Mouse (Mus musculus) 416B (cell line): ENCODE results near the gene Chn1.

Experiments used
- DNase-seq: peaks from one replicate; pipeline ENCODE4 v3.0.0; 2011; ENCODE audit warnings: low read depth

The Chn1 gene

DNA sequence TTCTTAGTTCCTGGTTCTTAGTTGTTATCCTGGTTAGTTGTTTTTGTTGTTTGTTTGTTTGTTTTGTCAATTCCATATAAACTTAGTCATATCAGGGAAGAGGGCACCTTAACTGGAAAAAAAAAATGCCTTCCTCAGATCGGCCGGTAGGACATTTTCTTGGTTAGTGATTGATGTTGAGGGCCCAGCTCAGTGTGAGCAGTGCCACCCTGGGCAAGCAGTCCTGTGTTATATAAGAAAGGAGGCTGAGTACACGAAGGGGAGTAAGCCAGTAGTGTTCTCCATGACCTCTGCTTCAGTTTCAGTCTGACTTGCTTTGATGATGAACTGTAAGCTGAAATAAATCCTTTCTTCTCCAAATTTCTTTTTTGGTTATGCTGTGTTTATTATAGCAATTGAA is 138.8 kb downstream of the Chn1 start:
- DNase-seq, result no peak

DNA sequence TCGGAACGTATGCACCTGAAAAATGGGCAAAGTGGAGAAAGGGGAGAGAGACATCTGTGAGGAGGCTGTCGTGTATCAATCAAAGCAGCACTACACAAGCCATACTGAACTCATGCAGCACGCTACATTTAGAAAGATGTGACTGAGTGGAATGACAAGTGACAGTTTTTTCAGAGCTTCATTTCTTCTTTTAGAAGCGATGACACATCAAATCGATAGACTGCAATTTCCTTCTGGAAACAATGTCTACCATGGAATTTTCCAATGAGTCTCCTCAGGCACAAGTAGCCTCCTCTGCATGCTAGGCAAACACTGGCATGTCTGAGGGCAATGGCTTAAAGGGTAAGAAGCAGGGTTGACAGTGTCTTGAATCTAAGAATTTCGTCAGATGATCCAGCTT is 143.3 kb downstream of the Chn1 start:
- DNase-seq, result no peak

DNA sequence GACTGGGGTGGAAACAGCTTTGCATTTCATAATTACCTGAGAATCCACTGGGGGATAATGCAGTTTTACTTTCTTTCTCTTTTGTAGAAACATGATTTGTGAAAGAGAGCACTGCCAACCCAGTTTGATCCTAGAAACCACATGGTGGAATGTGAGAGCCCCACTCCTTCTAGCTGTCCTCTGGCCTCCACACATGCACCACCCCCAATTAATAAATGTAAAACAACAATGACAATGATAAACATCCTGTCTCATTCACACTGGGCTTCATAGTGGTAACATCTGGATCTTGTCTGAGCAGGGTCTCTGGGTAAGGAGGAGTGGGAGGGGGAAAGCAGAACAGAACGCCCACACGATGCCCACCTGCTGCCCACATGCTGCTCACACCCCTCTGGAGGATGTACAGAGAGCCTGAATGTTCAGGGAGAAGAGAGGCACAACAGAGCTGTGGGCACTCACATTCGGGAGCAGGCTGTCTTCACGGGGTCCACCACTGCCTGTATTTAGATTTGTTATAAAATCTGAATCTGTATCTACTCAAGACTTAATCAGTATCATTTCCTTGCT is 156.6 kb downstream of the Chn1 start:
- DNase-seq, result no peak

DNA sequence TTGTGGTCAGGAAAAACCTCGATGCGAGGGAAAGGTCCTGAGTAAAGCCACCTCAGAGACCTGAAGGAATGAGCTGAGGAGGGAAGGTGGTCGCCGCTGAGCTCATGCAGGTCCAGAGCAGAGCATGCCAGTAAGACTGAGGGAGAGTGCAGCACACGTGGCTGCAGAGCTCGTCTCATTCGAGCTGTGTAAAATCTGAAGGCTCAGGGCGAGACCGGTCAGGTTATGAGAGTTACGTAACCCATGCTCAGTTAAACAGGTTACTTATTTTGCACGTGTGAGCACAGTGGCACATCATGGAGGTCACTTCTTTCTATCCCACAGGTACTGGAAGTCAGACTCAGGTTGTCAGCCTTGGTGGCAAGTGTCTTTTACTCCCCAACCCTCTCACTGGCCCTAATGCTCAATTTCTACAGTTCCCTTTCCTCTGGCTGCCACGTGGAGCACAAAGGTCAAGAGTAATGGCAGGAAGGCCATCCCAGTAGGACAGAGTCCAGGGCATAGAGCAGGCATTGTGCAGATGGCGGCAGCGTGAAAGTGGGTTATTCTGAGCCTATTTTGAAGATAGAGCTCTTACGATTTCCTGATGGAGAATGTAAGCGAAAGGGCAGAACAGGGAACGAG is 158.6 kb downstream of the Chn1 start:
- no peak for DNase-seq

DNA sequence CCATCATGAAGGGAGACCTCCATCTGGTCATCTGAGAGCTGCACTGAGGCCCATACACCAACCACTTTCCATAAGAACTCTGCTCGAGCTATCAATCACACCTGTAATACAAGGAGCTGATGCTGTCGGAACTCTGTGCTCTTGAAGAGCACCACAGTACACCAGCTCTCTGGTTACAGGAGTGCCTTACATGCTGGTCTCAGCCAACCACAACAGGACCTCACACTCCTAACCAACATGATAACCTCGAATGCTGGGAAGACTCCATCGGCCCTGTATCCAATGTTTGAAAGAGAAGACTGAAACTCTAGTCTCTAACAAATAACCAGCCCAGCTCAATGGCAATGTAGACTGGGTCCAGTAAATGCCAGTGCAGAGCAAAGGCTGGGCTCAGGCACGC is 159.7 kb downstream of the Chn1 start:
- no peak for DNase-seq

DNA sequence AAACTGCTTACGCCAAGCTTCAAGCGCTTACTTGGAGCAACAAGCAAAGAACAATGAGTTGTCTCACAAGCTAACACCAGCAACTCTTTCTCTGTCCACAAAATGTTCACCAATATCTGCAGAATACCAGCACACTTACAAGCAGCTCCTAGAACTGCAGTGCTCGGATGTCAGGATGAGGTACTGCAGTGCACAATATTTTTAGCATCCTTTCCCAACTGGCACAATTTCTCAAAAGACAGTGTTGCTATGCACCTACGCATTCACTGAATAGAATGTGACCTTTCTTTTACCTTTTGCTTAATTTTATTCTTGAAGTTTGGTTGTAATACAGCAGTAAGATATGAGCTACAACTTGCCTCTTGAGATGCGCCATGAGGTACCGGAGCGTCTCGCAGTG is 160.8 kb downstream of the Chn1 start:
- DNase-seq, result no peak

DNA sequence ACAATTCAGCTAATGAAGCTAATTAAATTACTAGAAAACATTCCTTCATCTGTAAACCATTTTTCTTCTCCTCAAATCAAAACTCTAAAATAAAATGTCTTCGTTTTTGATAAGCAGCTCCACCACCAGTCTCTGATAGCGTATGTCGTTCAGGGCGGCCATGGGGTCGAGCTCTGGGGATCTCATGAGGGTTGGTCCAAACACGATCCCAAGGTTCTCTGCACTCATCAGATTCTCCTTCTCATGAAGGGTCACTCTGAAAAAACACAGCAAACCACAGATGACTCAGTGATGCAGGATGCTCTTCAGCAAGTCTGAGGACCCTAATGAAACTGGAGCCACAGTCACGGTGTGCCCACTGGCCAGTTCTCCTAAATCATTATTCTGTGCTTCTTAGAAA is 162.2 kb downstream of the Chn1 start:
- no peak for DNase-seq

DNA sequence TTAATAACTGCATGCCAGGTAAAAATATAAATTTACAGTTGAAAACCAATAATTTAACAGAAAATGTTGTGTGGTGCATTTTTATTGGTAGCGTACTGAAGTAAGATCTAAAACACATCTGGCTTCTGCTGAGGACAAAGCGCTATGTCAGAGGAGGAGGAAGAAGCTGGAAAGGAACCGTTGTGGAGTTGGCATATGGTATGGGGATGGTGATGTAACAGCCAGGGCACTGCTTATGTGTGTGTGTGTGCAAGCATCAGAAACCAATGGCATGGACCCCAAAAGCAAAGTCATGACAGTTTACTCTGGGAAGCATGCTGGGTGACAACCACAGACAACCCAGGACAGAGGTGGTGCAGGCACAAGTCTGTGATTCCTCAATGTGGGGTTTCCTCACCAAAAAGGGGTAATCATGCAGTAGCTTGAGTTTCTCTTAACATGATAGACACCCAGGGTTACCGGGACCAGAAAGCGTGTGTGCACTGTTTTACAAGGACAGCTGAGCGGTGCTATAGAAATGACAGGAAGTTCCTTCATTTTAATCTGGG is 162.7 kb downstream of the Chn1 start:
- DNase-seq, result no peak

DNA sequence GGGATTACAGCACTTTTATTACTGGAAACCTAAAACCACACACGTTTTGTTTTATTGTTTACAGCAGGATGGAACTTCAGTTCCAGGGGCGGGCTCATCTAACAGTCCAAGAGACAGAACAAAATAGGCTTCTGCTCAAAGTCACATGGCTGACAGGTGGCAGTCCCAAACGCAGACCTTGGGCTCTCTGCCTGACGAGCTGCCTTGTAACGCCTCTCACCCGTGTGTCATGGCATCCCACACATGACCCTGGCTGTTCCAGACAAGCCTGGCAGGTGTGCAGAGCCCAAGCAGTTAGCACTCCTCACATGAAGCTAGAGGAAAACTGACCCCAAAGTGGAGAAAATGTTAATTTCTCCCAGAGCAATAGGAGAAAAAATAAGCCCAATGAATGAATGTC is 163.3 kb downstream of the Chn1 start:
- DNase-seq, result no peak

DNA sequence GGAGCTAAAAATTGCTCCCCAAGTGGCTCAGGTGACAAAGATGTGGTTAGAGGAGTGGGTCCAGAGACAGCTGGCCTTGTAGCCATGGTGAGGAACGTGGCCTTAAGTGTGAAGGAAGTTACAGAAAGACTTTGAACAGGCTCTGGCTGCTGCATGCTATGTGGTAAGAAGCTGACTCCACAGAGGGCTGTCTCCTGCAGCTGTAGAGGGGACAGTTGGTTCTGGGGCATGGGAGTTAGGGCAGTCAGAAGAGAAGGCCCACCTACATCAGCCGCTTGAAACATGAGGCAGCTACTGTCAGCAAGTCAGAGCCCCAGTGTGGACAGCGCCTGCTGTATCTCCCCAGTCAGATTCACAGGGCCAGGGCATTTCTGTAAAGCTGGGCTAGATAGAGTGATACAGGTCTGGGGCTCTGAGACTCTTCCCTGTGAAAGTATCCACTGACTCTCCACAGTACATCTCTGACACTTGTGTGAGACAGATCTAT is 165.4 kb downstream of the Chn1 start:
- no peak for DNase-seq

DNA sequence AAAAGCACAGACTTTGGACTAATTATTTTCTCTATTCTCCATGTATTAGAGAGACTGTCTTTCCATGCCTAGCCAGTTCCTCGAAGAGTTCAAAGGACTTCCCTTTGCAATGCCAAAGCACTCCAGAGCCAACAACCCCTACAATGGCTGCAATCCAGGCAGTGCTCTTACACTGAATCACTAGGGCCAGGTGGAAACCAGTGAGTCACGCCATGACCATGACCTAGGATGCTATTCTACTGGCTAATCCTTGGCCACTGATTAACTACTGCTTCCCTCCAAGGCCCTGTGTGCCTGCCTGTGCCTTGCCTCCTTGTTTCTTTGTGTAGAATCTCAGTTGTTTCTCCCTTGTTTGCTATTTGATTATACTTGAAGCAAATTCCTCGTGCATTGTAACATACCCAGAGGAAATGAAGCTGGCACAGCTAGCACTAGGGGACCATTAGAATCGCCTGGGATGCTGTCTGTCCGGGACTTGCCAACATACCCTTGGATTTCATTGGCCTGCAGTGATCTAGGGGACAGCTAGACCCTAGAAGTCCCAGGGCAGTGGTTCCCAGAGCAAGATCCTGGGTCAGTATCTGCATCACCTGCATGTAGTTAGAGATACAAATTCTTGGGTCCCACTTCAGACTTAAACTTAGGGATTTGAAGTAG is 166.0 kb downstream of the Chn1 start:
- peak; percentile 41 for DNase-seq

DNA sequence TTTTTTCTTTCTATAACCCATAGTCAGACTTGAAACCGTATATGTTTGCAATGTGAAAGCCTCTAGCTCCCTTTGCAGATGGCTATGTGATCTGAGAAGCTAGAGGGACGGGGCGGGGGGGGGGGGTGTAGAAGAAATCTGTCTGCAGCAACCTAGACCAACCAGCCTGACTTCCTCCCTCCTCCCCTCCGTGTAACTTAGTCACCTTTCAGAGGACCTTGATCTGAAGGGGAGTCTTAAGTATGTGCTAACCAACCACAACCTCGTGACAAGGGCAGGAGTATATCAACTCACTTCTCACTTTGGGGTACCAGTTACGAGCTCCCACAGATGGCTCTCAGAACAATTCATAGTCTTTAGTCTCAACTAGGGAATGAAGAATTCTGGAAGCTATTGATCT is 166.8 kb downstream of the Chn1 start:
- DNase-seq, result peak; percentile 57

DNA sequence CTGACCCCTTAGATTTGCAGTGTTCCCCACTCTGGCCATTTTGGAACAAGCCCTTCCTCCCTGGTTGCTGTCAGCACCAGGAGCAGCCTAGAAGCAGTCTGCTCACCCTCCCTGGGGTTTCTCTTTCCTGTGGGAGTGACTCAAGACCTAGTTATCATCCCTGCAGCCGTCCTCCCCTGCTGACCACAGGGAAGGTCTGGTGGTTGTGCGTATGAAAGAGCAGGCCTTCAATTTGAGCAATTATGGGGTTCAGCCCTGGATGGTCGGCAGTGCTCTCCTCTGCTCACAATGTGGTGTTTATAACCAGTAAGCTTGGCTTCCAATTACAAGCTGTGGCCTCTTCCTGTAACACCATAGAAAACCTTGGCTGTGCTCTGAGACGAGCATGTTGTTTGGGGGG is 167.5 kb downstream of the Chn1 start:
- DNase-seq, result peak; percentile 93

DNA sequence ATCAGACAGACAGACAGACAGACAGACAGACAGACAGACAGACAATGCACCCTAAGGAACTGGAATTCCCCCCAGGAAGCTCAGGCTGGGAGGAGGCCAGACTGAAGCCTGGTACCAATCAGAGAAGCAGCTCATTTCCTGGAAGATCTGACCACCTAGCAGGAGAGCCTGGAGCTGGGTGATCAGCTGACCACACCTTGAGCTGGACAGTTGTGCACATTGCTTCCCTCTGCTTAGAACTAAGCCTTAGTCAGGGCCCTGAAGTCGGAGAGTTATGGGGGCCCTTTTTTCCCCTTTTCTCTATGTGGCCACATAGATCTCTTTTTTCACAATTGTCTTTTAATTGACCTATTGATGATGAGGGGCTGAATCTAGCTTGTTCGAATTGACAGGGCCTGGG is 168.0 kb downstream of the Chn1 start:
- DNase-seq, result peak; percentile 55

DNA sequence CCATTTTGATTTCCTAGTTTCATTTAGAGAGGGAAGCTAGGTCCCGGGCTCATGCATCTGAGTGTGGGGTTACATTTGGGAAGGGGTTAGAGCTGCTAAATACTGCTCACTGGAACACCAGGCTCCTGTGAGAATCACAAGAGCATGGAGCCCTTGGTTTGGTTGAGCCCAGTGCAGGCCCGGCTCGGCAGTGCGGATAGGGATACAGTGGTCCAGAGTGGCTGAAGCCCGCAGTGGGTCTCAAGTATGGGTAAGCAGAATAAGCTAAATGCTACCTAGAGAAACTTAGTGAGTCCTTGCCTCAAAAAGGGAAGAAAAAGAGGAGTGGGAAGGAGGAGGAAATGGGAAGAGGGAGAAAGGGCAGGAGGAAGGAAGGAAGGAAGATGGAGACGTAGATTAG is 168.5 kb downstream of the Chn1 start:
- DNase-seq, result no peak

DNA sequence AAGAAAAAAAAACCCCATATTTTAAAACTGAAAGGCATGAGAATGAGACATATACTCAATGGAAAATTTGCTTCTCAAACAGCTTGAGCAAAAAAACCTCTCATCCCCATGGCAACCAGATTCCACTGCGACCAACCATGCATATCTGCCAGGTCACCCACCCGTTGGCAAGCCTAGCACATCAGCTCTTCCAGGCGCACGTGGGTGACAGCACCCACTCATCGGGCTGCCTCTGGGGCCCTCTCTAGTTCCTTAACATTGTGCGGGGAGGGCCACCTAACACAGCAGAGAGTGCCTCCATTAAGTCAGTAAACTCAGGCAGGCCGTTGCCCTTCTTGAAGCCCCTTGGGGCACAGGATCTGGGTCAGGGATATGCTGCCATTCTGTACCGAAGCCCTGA is 170.1 kb downstream of the Chn1 start:
- DNase-seq, result no peak

DNA sequence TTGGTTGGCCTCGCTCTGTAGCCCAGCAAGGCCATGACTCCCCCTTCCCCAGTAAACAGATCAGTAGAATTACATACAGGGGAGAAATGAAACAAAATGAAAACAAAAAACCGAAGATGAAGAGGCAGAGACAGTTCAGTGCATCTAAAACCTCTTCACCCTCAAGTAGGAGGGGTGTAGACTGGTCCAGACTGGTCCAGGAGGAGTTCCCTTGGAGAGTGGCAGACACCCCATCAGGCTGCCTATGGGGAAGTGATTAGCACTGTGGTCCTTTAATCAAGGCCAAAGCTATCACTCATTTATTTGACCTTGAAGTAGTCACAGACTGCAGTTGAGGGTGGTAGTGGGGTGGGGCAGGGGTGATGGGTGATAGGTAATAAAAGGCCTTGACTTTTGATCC is 170.6 kb downstream of the Chn1 start:
- DNase-seq, result no peak

DNA sequence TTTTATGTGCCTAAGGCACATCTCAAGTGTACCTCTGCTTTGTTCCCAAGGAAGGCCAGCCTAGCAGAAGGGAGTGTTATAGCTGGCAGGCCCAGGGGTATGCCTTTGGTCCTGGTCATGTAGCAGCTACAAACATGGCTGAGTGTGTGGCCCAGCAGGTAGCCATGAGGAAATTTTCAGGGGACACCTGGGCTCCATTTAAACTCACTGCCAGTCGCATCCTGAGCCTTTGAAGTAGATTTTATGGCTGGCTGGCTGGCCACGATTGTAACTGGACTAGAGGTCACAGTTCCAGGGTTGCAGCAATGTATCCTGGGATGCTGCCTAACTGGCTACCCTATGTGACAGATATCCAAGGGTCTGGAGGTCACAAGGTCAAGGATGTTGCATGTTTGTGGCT is 174.5 kb downstream of the Chn1 start:
- DNase-seq, result no peak

DNA sequence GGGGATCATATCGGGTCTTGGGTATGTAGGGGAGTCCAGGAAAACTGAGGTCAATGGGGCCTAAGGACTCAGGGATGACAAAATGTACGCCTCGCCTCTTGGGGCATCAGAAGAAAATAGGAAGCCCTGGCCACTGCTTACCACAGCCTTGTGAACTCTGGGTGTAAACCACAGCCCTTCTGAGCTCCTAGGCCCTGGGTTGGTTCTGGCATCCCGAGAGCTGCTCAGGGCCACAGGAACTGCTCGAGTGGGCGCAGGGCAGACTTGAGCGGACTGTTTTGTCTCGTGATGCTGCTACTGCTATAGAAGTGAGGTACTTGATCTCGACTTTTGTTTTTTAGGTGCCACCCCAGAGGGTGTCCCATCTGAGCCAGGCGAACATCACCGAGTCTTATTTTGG is 177.4 kb downstream of the Chn1 start:
- DNase-seq, result no peak

DNA sequence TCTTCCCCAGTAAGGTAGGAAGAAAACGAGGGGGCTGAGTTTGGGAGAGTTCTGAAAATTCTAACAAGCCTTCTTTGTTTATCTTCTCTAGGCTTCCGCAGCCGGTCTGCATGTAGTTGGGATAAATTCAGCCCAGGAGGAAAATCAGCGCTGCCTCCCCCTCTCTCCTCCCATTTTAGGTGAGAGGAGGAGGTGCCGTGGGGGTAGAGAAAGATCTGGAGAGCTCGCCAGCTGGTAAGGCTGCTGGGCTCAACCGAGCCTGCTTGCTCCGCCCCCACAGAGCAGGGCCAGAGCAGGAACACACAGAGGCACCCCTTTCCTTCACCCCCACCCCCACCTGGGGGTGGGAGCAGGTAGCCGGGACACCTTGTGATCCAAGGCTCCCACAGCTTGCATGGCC is 178.4 kb downstream of the Chn1 start:
- no peak for DNase-seq

DNA sequence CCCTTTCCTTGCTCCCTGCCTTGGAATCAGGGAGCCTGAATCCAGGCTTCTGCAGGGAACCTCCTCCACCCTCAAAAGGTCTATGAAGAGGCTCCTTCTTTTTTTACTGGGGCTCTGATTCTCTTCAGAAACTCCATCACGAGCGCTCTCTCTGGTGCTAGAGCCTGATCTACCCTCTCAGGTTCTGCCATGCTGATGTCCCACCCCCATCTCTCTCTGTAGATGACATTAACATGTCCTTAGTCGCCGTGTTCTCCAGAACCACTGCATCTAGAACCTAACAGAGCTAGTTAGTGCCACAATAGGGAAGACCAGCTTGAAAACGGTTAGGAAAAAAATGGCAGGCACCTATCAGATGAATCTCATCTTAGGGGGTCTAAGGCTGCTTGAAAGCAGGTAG is 178.8 kb downstream of the Chn1 start:
- no peak for DNase-seq

DNA sequence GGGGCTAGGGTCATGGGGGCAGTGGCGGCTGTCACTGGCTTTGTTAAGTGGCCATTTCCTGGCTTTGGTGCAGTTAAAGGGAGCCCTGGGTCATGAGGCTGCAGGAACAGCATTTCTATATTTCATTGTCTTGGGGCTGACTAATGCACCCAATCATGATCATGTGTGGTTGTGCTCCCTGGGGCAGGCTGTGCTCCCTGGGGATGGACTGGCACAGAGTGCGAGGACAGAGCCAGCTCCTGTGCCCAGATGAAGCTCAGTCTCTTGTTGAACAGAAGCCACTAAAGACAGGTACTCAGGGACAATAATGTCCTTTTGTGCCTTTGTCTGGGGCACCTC is 182.1 kb downstream of the Chn1 start:
- DNase-seq, result no peak

DNA sequence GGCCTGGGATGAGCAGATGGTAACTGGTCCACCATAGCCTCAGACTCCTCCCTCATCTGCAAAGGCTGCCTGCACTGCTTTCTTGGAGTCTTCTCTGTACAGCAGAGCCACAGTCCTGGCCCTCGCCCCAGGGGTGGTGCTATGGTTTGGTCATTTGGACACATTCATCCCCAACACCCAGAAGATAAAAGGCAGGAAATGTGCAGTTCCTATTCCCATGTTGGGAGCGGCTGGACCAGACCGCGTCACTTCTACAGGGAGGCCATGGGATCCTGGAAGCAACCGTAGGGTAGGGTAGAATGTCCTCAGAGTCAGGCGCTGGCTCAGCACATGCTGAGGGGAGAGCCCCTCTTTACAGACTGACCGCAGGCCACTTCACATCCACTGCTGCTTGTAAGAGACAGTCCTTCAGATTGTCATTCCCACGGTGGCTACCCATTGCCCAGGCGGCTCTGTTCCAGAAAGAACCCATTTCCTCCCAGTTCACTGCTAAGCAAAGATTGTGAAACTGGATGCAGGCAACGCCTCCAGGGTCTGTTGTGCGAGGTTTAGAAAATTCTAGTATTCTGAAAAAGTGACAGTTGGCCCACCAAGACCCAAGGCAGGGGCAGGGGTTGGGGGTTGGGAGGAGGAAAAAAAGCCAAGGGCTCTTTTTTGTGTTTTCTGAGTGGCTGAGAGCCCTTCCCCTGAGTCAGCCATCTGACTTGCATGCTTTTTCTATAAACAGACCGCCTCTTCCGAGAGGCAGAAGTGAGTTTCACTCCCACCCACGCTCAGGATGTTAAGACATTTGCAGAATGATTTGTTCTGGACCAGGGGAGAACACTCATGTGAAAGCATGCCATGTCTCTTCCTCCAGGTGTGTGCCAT is 182.7 kb downstream of the Chn1 start:
- no peak for DNase-seq
